Mouse (Mus musculus) v-Abl transformed pro-B cells (cell line): ENCODE measurements around the gene Tbc1d14.

ENCODE experiments used
- in situ Hi-C, 2 experiments: fragments of 400-800 bp; cut with MboI; formaldehyde crosslinking; loops; one replicate each; pipeline ENCODE4 v1.15.1; 2025; ENCODE audit not compliant: unreplicated experiment in 2 of 2

The Tbc1d14 gene

GRCm38 (mm10) chr5:36526274-36526673 lies 66.8 kb downstream of the Tbc1d14 start:
- in situ Hi-C loops, result loop anchor here in 1 of 2 experiments (5.0 kb wide), 1 partner anchor 39 kb away; no protein-coding TSS in a partner anchor

- in situ Hi-C loops, result loop anchor here in 1 of 2 experiments (5.0 kb wide), 1 partner anchor 38 kb away; no protein-coding TSS in a partner anchor
These were observed 67.9 kb downstream of the Tbc1d14 start for GRCm38 (mm10) chr5:36525216-36525615.

- in situ Hi-C loops, result no loop called here
These were observed 69.8 kb downstream of the Tbc1d14 start for GRCm38 (mm10) chr5:36523219-36523703.

GRCm38 (mm10) chr5:36522782-36523181 lies 70.3 kb downstream of the Tbc1d14 start:
- in situ Hi-C loops, result no loop called here

GRCm38 (mm10) chr5:36519751-36520150 lies 73.3 kb downstream of the Tbc1d14 start:
- in situ Hi-C loops, result no loop called here

GRCm38 (mm10) chr5:36517596-36517995 lies 75.5 kb downstream of the Tbc1d14 start:
- in situ Hi-C loops, result no loop called here

- in situ Hi-C loops, result no loop called here
These were observed 77.5 kb downstream of the Tbc1d14 start for GRCm38 (mm10) chr5:36515558-36515957.

GRCm38 (mm10) chr5:36515126-36515525 lies 78.0 kb downstream of the Tbc1d14 start:
- in situ Hi-C loops, result no loop called here

GRCm38 (mm10) chr5:36510956-36511355 lies 82.1 kb downstream of the Tbc1d14 start:
- in situ Hi-C loops, result no loop called here

GRCm38 (mm10) chr5:36508351-36508750 lies 84.7 kb downstream of the Tbc1d14 start:
- in situ Hi-C loops, result no loop called here

- in situ Hi-C loops, result no loop called here
These were observed 87.4 kb downstream of the Tbc1d14 start for GRCm38 (mm10) chr5:36505643-36506042.

GRCm38 (mm10) chr5:36505235-36505634 lies 87.8 kb downstream of the Tbc1d14 start:
- in situ Hi-C loops, result no loop called here

- in situ Hi-C loops, result no loop called here
These were observed 98.4 kb downstream of the Tbc1d14 start for GRCm38 (mm10) chr5:36494709-36495108.

GRCm38 (mm10) chr5:36493919-36494318 lies 99.2 kb downstream of the Tbc1d14 start:
- in situ Hi-C loops, result no loop called here

GRCm38 (mm10) chr5:36489225-36489624 lies 103.9 kb downstream of the Tbc1d14 start:
- in situ Hi-C loops, result loop anchor here in 1 of 2 experiments (5.0 kb wide), 1 partner anchor 38 kb away; no protein-coding TSS in a partner anchor

- in situ Hi-C loops, result loop anchor here in 1 of 2 experiments (5.0 kb wide), 1 partner anchor 42 kb away; no protein-coding TSS in a partner anchor
These were observed 107.8 kb downstream of the Tbc1d14 start for GRCm38 (mm10) chr5:36485306-36485705.

GRCm38 (mm10) chr5:36484171-36484990 lies 108.7 kb downstream of the Tbc1d14 start, which contains the start of the genes Tada2b and Ccdc96:
TSS of gene Tada2b (minus strand) at chr5:36484285.
TSS of gene Ccdc96 (plus strand) at chr5:36484588.
- in situ Hi-C loops, result loop anchor here in 1 of 2 experiments (5.0 kb wide), 1 partner anchor 98 kb away; no protein-coding TSS in a partner anchor

GRCm38 (mm10) chr5:36483203-36484101 lies 109.6 kb downstream of the Tbc1d14 start:
- in situ Hi-C loops, result loop anchor here in 1 of 2 experiments (5.0 kb wide), 1 partner anchor 99 kb away; no protein-coding TSS in a partner anchor

GRCm38 (mm10) chr5:36481114-36481513 lies 112.0 kb downstream of the Tbc1d14 start:
- in situ Hi-C loops, result loop anchor here in 1 of 2 experiments (5.0 kb wide), 1 partner anchor 101 kb away; no protein-coding TSS in a partner anchor

GRCm38 (mm10) chr5:36480398-36480797 lies 112.7 kb downstream of the Tbc1d14 start:
- in situ Hi-C loops, result loop anchor here in 1 of 2 experiments (5.0 kb wide), 1 partner anchor 102 kb away; no protein-coding TSS in a partner anchor
